Mouse (Mus musculus) forebrain, embryonic 15.5 days (tissue): ENCODE results near the gene Galnt16. TPM values are rescaled to one million over a fixed set of nuclear protein-coding genes. Genes with fewer than 3 reads are reported as not detected.

Source experiments
- ATAC-seq: fragments of 200-750 bp; cut with Nextera tagmentation; replicated peaks from 2 replicates; pipeline ENCODE4 v1.8.0; 2017; ENCODE audit warnings: mild to moderate bottlenecking, moderate TSS enrichment, moderate library complexity
- H3K27ac ChIP-seq: fragments of 300-500 bp; sonication (generic); replicated peaks from 2 replicates; pipeline ENCODE4 v1.5.1; 2015; ENCODE audit warnings: mild to moderate bottlenecking, inconsistent platforms
- H3K27me3 ChIP-seq: fragments of 300-500 bp; sonication (generic); 2 replicates; pipeline ENCODE4 v1.6.1; 2015; ENCODE audit warnings: inconsistent platforms
- H3K36me3 ChIP-seq: fragments of 300-500 bp; sonication (generic); 2 replicates; pipeline ENCODE4 v1.6.1; 2015; ENCODE audit warnings: mild to moderate bottlenecking, inconsistent platforms
- H3K4me1 ChIP-seq: fragments of 300-500 bp; sonication (generic); 2 replicates; pipeline ENCODE4 v1.6.1; 2015; ENCODE audit warnings: inconsistent platforms
- H3K4me2 ChIP-seq: fragments of 300-500 bp; sonication (generic); replicated peaks from 2 replicates; pipeline ENCODE4 v1.6.1; 2015; ENCODE audit warnings: mild to moderate bottlenecking, inconsistent platforms
- H3K4me3 ChIP-seq: fragments of 300-500 bp; sonication (generic); 2 replicates; pipeline ENCODE4 v1.5.1; 2015; ENCODE audit warnings: mild to moderate bottlenecking, inconsistent platforms
- H3K9ac ChIP-seq: fragments of 300-500 bp; sonication (generic); replicated peaks from 2 replicates; pipeline ENCODE4 v1.6.1; 2015; ENCODE audit warnings: mild to moderate bottlenecking, inconsistent platforms
- H3K9me3 ChIP-seq: fragments of 300-500 bp; sonication (generic); 2 replicates; pipeline ENCODE4 v1.6.1; 2016; ENCODE audit warnings: inconsistent platforms
- WGBS: fragments of 180-500 bp; shearing (Covaris S2); methylation state at CpG from one replicate; pipeline ENCODE4 v1.1.7; 2015; ENCODE audit warnings: mixed read lengths; 5-methylcytosine and 5-hydroxymethylcytosine counted together
- polyA plus RNA-seq: library from polyadenylated mRNA; unstranded; fragments of >200 nt; fragmentation: Nextera tagmentation; extraction: Ambion mirVana; gene quantifications from 2 replicates; pipeline ENCODE4 v1.2.1, GENCODE M21; 2015

Gene Galnt16
- polyA plus RNA-seq, 1 experiment from 2014 or later = 23.7 TPM

DNA sequence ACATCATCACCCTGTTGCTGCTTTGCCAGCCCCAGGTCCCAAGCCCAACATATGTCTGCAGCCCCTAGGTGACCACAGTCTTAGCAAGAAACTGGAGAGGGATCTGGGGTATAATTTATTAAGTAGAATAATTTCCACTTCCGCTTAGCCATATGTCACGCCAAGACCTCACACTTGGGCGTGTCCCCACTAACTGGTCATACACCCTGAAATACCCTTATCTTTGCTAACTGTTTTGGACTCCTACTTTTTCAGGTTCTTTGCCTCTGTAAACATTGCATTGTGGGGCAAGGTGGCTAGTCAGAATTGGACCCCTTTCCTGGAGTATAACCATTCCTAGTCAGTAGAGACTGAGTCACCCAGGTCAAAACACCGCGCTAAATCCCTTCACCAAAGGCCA is 84.4 kb downstream of the Galnt16 start:
- Histone ChIP-seq H3K27me3 (no peaks in the 10 kb centered on the region), H3K9me3 (no peaks in the 10 kb centered on the region), H3K9ac (no peak overlapping the region), H3K4me2 (no peak overlapping the region), H3K4me3 (no peak overlapping the region), H3K4me1 (peaks cover 11% of the 10 kb centered on the region; the same call in 1 of the 2 replicates), H3K36me3 (0 out of 2 replicates have a peak, but pooled peaks cover under 1% of the 10 kb centered on the region), H3K27ac (no peak overlapping the region)
- ATAC-seq = no peak
- 96% methylated on average over 5 of the region's 5 CpGs for WGBS

DNA sequence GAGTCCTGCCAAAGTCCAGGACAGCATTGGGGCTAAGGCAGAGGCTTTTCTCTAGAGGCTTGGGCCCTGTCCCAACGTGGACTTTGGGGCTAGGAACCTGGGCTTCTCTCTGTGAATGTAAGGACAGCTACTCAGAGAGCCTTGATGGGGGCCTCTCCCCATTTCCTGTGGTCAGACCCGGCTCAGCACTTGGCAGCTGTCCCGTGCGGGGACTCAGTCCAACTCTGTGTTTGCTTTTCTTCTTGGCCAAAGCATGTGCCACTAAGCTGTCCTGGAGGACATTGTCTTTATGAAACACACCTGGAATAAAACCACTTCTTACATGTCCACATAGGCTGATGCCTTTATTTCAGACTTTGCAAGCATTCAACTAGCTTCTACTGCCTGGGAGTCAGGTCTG is 85.5 kb downstream of the Galnt16 start:
- 61% methylated on average over 4 of the region's 4 CpGs for WGBS
- Histone ChIP-seq H3K27me3 (no peaks in the 10 kb centered on the region), H3K4me3 (no peak overlapping the region), H3K4me2 (no peak overlapping the region), H3K27ac (peak overlapping the region; percentile 11; the same call in 1 of the 2 replicates), H3K9me3 (no peaks in the 10 kb centered on the region), H3K36me3 (no peaks in the 10 kb centered on the region), H3K4me1 (peaks cover 10% of the 10 kb centered on the region; the same call in 1 of the 2 replicates), H3K9ac (no peak overlapping the region)
- no peak for ATAC-seq

DNA sequence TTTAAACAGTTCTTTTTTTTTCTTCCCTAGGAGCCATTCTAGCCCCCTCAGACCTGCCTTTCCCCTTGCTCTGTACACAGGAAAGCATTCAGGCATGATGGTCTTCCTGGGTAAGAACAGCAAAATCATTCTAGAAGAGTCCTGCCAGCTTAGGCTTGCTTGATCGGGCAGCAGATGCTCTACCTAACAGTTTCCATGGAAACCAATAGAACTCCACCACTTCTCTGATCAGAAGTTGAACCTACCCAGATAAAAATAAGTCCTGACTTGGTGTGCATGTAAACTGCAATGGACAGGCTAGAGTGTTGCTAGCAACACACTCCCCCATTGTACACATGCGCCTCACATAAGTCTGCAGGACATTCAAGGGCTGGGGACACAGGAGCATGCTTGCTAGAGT is 86.1 kb downstream of the Galnt16 start:
- WGBS = 87% methylated on average over 2 of the region's 2 CpGs
- no peak overlapping the region for H3K4me2 ChIP-seq
- H3K4me3 ChIP-seq = no peak overlapping the region
- peaks cover 5% of the 10 kb centered on the region; the same call in 1 of the 2 replicates for H3K4me1 ChIP-seq
- H3K9ac ChIP-seq = no peak overlapping the region
- no peaks in the 10 kb centered on the region for H3K36me3 ChIP-seq
- no peak for ATAC-seq
- H3K27me3 ChIP-seq = no peaks in the 10 kb centered on the region
- H3K27ac ChIP-seq = 0 out of 2 replicates have a peak overlapping the region, but pooled peaks have one; percentile 11
- H3K9me3 ChIP-seq = no peaks in the 10 kb centered on the region

- Histone ChIP-seq H3K4me1 (peaks cover 3% of the 10 kb centered on the region; the same call in 1 of the 2 replicates), H3K4me3 (no peak overlapping the region), H3K4me2 (no peak overlapping the region), H3K27me3 (no peaks in the 10 kb centered on the region), H3K36me3 (no peaks in the 10 kb centered on the region), H3K27ac (no peak overlapping the region), H3K9me3 (no peaks in the 10 kb centered on the region), H3K9ac (no peak overlapping the region)
- 100% methylated on average over 1 of the region's 1 CpGs for WGBS
- no peak for ATAC-seq
These were observed 90.5 kb downstream of the Galnt16 start for GRCm38 (mm10) chr12:80608576-80608975.

GRCm38 (mm10) chr12:80609928-80610327 is 91.9 kb downstream of the Galnt16 start:
- no peak for ATAC-seq
- Histone ChIP-seq H3K4me3 (no peak overlapping the region), H3K4me2 (no peak overlapping the region), H3K36me3 (no peaks in the 10 kb centered on the region), H3K27me3 (no peaks in the 10 kb centered on the region), H3K9me3 (no peaks in the 10 kb centered on the region), H3K9ac (no peak overlapping the region), H3K27ac (no peak overlapping the region), H3K4me1 (no peaks in the 10 kb centered on the region)
- 84% methylated on average over 3 of the region's 3 CpGs for WGBS

DNA sequence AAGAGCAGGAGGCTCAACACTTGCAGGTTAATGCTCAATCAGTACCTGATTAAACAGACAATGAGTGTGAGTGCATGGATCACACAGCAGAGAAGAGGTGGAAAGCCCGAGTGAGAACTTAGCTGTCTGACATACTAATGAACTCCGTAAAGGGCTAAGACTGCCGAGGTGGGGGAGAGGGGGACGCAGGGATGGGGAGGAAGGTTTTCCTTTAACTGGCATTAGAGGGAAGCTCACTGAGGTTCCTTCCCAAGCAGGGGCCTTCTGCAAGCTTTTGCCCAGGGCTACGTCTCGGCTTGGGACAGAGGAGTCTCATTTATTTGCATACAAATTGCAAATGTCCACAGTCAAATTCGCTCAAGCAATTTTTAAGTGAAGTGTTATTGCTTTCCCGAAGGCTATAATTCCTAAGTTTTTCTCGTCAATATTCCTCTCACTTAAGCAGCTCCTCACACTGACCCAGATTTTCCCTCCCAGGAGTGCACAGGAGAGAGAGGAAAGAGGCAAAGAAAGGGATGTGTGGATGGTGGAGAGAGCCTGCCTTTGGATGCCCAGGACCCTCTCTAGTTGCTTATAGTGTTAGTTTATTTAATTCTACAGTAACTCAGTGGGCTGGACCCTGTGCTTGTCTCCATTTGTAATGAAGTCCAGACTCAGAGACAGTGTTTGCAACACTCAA is 94.2 kb downstream of the Galnt16 start:
- Histone ChIP-seq H3K36me3 (no peaks in the 10 kb centered on the region), H3K4me3 (no peak overlapping the region), H3K4me1 (no peaks in the 10 kb centered on the region), H3K27ac (no peak overlapping the region), H3K9ac (no peak overlapping the region), H3K27me3 (no peaks in the 10 kb centered on the region), H3K9me3 (no peaks in the 10 kb centered on the region), H3K4me2 (no peak overlapping the region)
- ATAC-seq = no peak
- 43% methylated on average over 9 of the region's 9 CpGs for WGBS

- Histone ChIP-seq H3K27me3 (no peaks in the 10 kb centered on the region), H3K4me1 (peaks cover 4% of the 10 kb centered on the region; the same call in 1 of the 2 replicates), H3K27ac (no peak overlapping the region), H3K4me3 (no peak overlapping the region), H3K9me3 (no peaks in the 10 kb centered on the region), H3K36me3 (no peaks in the 10 kb centered on the region), H3K9ac (no peak overlapping the region), H3K4me2 (no peak overlapping the region)
- 80% methylated on average over 7 of the region's 7 CpGs for WGBS
- no peak for ATAC-seq
These were observed 97.5 kb downstream of the Galnt16 start for GRCm38 (mm10) chr12:80615371-80616257.

DNA sequence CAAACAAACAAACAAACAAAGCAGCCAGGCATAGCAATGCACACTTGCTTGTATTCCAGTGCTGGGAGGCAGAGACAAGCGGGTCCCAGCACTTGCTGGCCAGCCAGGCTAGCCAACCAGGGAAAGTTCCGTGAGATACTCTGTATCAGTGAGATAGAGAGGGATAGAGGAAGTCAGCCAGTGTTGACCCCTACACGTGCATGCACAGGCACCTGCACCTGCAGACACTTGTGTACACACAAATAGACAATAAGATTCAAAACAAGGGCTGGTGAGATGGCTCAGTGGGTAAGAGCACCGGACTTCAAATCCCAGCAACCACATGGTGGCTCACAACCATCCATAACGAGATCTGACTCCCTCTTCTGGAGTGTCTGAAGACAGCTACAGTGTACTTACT is 102.4 kb downstream of the Galnt16 start:
- Histone ChIP-seq H3K9ac (no peak overlapping the region), H3K4me1 (peaks cover 4% of the 10 kb centered on the region; the same call in 1 of the 2 replicates), H3K4me3 (no peak overlapping the region), H3K36me3 (no peaks in the 10 kb centered on the region), H3K4me2 (no peak overlapping the region), H3K9me3 (no peaks in the 10 kb centered on the region), H3K27me3 (no peaks in the 10 kb centered on the region), H3K27ac (no peak overlapping the region)
- ATAC-seq = no peak
- WGBS = 71% methylated on average over 5 of the region's 5 CpGs

GRCm38 (mm10) chr12:80631790-80632189 is 113.7 kb downstream of the Galnt16 start:
- Histone ChIP-seq H3K4me3 (no peak overlapping the region), H3K27me3 (no peaks in the 10 kb centered on the region), H3K9ac (no peak overlapping the region), H3K4me2 (no peak overlapping the region), H3K4me1 (no peaks in the 10 kb centered on the region), H3K36me3 (peaks cover 53% of the 10 kb centered on the region), H3K9me3 (no peaks in the 10 kb centered on the region), H3K27ac (no peak overlapping the region)
- ATAC-seq = no peak
- 86% methylated on average over 5 of the region's 5 CpGs for WGBS

DNA sequence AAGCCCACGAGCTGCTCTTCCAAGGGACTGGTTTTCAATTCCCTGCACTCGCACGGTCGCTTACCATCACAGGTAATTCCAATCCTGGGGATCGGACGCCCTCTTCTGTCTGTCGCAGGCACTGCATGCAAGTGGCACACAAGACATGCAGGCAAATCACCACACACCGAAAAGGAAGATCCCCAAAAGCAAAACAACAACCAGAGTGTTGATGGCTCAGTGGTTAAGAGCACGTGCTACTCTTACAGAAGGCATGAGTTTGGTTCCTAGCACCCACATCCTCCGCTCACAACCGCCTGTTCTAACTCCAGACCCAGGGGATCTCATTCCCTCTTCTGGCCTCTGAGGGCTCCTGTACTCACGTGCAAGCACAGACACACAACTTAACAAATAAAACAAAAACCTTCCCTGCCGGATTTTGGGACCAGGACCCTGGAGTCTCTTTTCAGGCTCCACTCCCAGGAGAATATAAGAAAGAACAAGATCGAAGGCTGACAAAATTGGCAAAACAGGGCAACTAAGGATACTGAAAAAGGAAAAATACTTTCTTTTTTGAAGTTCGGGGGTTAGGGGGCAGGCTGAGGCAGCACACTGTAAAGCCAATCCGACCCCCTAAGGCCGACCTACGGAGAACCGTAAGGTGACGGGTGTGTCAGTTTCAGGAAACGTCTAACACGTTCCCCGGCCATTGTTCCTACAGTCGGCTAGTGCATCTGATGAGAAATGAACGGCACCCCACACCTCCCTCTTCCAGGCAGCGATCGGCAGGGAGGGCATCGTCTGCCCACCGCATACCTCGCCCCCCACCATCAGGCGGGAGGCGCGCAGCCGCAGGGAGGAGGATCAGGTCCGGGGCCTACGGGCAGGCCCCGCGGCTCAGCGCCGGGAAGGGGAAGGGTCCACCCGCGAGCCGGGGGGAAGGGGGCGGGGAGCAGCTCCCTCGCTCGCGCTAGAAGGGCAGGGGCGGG is 124.9 kb downstream of the Galnt16 start:
- Histone ChIP-seq H3K27ac (peak overlapping the region; percentile 94), H3K4me3 (peak overlapping the region; percentile 63), H3K36me3 (peaks cover 39% of the 10 kb centered on the region), H3K4me2 (peak overlapping the region; percentile 87), H3K9ac (peak overlapping the region; percentile 83), H3K27me3 (no peaks in the 10 kb centered on the region), H3K9me3 (no peaks in the 10 kb centered on the region), H3K4me1 (peaks cover 55% of the 10 kb centered on the region)
- ATAC-seq = no peak; the same call in 1 of the 2 replicates
- WGBS = 3% methylated on average over 42 of the region's 48 CpGs

GRCm38 (mm10) chr12:80643693-80644505 is 125.8 kb downstream of the Galnt16 start, which contains the start of the genes Slc39a9 and Erh:
TSS of gene Slc39a9 (plus strand) at chr12:80643883.
TSS of gene Erh (minus strand) at chr12:80644341.
- peak; percentile 98 for ATAC-seq
- no peaks in the 10 kb centered on the region for H3K9me3 ChIP-seq
- H3K9ac ChIP-seq = peak within 1 kb of the TSS; percentile 83
- no peaks in the 10 kb centered on the region for H3K27me3 ChIP-seq
- peak within 1 kb of the TSS; percentile 63 for H3K4me3 ChIP-seq
- peak within 1 kb of the TSS; percentile 87 for H3K4me2 ChIP-seq
- H3K27ac ChIP-seq = peak within 1 kb of the TSS; percentile 94
- under 1% methylated on average over 50 of the region's 50 CpGs for WGBS
- H3K36me3 ChIP-seq = peaks cover 30% of the 10 kb centered on the region
- peaks cover 64% of the 10 kb centered on the region for H3K4me1 ChIP-seq
